Mouse (Mus musculus) stomach, postnatal 0 days (tissue): ENCODE measurements around the gene Rbm31y. TPM values are rescaled to one million over a fixed set of nuclear protein-coding genes. Genes with fewer than 3 reads are reported as not detected.
"Not testable (repeated sequence)": the region's sequence is repeated elsewhere in the genome, so short reads cannot be mapped to it uniquely, and the experiment has no call there.

ENCODE experiments used
- ATAC-seq: fragments of 200-750 bp; cut with Nextera tagmentation; 2 replicates; pipeline ENCODE4 v1.8.0; 2017; ENCODE audit not compliant: low FRiP score, low TSS enrichment
- DNase-seq: peaks from one replicate; pipeline ENCODE4 v3.0.0-alpha.2; 2016; ENCODE audit warnings: low spot score
- H3K27ac ChIP-seq: fragments of 300-500 bp; sonication (generic); replicated peaks from 2 replicates; pipeline ENCODE4 v1.5.1; 2014; ENCODE audit warnings: mild to moderate bottlenecking, control low read depth
- H3K27me3 ChIP-seq: fragments of 300-500 bp; sonication (generic); 2 replicates; pipeline ENCODE4 v1.6.1; 2014; ENCODE audit warnings: low read length; ENCODE audit not compliant: control insufficient read depth, insufficient read depth
- H3K36me3 ChIP-seq: fragments of 300-500 bp; sonication (generic); 2 replicates; pipeline ENCODE4 v1.6.1; 2014; ENCODE audit warnings: low read length, mixed read lengths; ENCODE audit not compliant: control insufficient read depth, insufficient read depth
- H3K4me1 ChIP-seq: fragments of 300-500 bp; sonication (generic); replicated peaks from 2 replicates; pipeline ENCODE4 v1.6.1; 2014; ENCODE audit warnings: antibody characterized with exemption; ENCODE audit not compliant: control insufficient read depth, insufficient read depth
- H3K4me2 ChIP-seq: fragments of 300-500 bp; sonication (generic); replicated peaks from 2 replicates; pipeline ENCODE4 v1.6.1; 2014; ENCODE audit warnings: low read depth, mild to moderate bottlenecking, control low read depth, moderate library complexity
- H3K4me3 ChIP-seq: fragments of 300-500 bp; sonication (generic); 2 replicates; pipeline ENCODE4 v1.5.1; 2014; ENCODE audit warnings: low read depth, low read length, control low read depth
- H3K9ac ChIP-seq: fragments of 300-500 bp; sonication (generic); 2 replicates; pipeline ENCODE4 v1.6.1; 2014; ENCODE audit warnings: mild to moderate bottlenecking, low read length, control low read depth, mixed read lengths
- H3K9me3 ChIP-seq: fragments of 300-500 bp; sonication (generic); 2 replicates; pipeline ENCODE4 v1.6.1; 2016; ENCODE audit warnings: low read length; ENCODE audit not compliant: control insufficient read depth
- WGBS: fragments of 180-500 bp; shearing (Covaris S2); extraction: QIAGEN DNeasy Blood & Tissue Kit; methylation state at CpG from one replicate; pipeline ENCODE4 v1.1.7; 2014; 5-methylcytosine and 5-hydroxymethylcytosine counted together
- polyA plus RNA-seq: library from polyadenylated mRNA; unstranded; fragments of >200 nt; fragmentation: Nextera tagmentation; extraction: Ambion mirVana; gene quantifications from 2 replicates; pipeline ENCODE4 v1.2.1, GENCODE M21; 2015

The Rbm31y gene
- polyA plus RNA-seq: not detected in 2 replicates

GRCm38 (mm10) chrY:17400461-17400860 lies at the start of gene Rbm31y:
Gene Rbm31y, plus strand, starts transcription at chrY:17400761.
- not testable (repeated sequence) for H3K36me3 ChIP-seq, H3K27ac ChIP-seq, DNase-seq, H3K4me2 ChIP-seq, H3K27me3 ChIP-seq, H3K4me3 ChIP-seq, ATAC-seq, H3K9ac ChIP-seq, H3K4me1 ChIP-seq, H3K9me3 ChIP-seq
- WGBS: no CpG with 5 or more reads among the region's 11 CpGs
